Mouse (Mus musculus) midbrain, embryonic 16.5 days (tissue): ENCODE measurements around the gene Creb3. TPM values are rescaled to one million over a fixed set of nuclear protein-coding genes. Genes with fewer than 3 reads are reported as not detected.

ENCODE experiments used
- ATAC-seq: fragments of 200-750 bp; cut with Nextera tagmentation; 2 replicates; pipeline ENCODE4 v1.8.0; 2017; ENCODE audit warnings: moderate TSS enrichment
- H3K27ac ChIP-seq: fragments of 300-500 bp; sonication (generic); 2 replicates; pipeline ENCODE4 v1.5.1; 2014; ENCODE audit warnings: mild to moderate bottlenecking, low read length, mixed read lengths
- H3K27me3 ChIP-seq: fragments of 300-500 bp; sonication (generic); 2 replicates; pipeline ENCODE4 v1.6.1; 2014; ENCODE audit warnings: low read depth, low read length, mixed read lengths; ENCODE audit not compliant: control insufficient read depth, insufficient read depth
- H3K36me3 ChIP-seq: fragments of 300-500 bp; sonication (generic); 2 replicates; pipeline ENCODE4 v1.6.1; 2014; ENCODE audit warnings: mild to moderate bottlenecking, low read length, moderate library complexity, mixed read lengths; ENCODE audit not compliant: control insufficient read depth, insufficient read depth
- H3K4me1 ChIP-seq: fragments of 300-500 bp; sonication (generic); 2 replicates; pipeline ENCODE4 v1.6.1; 2014; ENCODE audit warnings: mild to moderate bottlenecking, low read length, mixed read lengths; ENCODE audit not compliant: control insufficient read depth, insufficient read depth
- H3K4me2 ChIP-seq: fragments of 300-500 bp; sonication (generic); 2 replicates; pipeline ENCODE4 v1.6.1; 2014; ENCODE audit warnings: mild to moderate bottlenecking, low read length, mixed read lengths
- H3K4me3 ChIP-seq: fragments of 300-500 bp; sonication (generic); 2 replicates; pipeline ENCODE4 v1.5.1; 2014; ENCODE audit warnings: low read depth, mild to moderate bottlenecking, low read length, moderate library complexity, mixed read lengths
- H3K9ac ChIP-seq: fragments of 300-500 bp; sonication (generic); 2 replicates; pipeline ENCODE4 v1.6.1; 2014; ENCODE audit warnings: low read depth, low read length, mixed read lengths
- H3K9me3 ChIP-seq: fragments of 300-500 bp; sonication (generic); replicated peaks from 2 replicates; pipeline ENCODE4 v1.6.1; 2014; ENCODE audit warnings: mild to moderate bottlenecking, low read length, mixed read lengths; ENCODE audit not compliant: control insufficient read depth, poor library complexity, severe bottlenecking
- WGBS: fragments of 180-500 bp; shearing (Covaris S2); extraction: QIAGEN DNeasy Blood & Tissue Kit; methylation state at CpG from one replicate; pipeline ENCODE4 v1.1.7; 2014; 5-methylcytosine and 5-hydroxymethylcytosine counted together
- polyA plus RNA-seq: library from polyadenylated mRNA; unstranded; fragments of >200 nt; fragmentation: Nextera tagmentation; extraction: Ambion mirVana; gene quantifications from 2 replicates; pipeline ENCODE4 v1.2.1, GENCODE M21; 2015

The Creb3 gene
- polyA plus RNA-seq, 1 experiment from 2014 or later: 83.4 TPM

DNA sequence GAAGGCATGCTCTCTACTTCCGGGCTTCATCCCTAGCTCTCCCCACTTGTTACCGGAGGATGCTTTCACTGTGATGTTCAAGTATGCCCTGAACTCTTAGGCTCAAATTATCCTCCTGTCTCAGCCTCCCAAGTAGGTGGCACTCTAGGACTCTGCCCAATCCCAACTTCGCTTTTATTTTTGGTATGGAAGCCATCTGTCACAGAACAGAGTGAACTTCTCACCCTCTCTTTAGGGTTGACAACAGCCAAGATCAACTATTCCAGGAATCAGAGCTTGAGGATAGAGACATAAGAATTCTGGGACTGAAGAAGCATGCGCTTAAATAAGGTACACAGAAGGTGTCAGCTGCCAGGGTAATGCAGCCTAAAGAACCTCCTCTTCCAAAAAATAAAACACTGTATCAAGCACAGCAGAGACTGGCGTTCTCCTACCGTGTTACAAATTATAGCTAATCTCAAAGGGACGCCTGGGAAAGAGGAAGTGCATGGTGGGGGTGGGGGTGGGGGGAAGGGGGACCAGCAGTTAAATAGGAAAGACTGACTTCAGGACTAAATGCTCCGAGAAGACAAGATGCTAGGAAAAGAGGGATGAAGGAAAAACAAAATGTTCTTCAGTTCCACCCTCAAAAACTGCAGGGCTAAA is 15.2 kb downstream of the Creb3 start:
- peak overlapping the region; percentile 97 for H3K9ac ChIP-seq
- no peaks in the 10 kb centered on the region for H3K9me3 ChIP-seq
- H3K4me2 ChIP-seq: peak overlapping the region; percentile 90
- 59% methylated on average over 8 of the region's 8 CpGs for WGBS
- peak overlapping the region; percentile 87 for H3K4me3 ChIP-seq
- peaks cover 43% of the 10 kb centered on the region for H3K4me1 ChIP-seq
- no peak overlapping the region for H3K27ac ChIP-seq
- H3K36me3 ChIP-seq: peaks cover 14% of the 10 kb centered on the region
- no peak for ATAC-seq
- no peaks in the 10 kb centered on the region for H3K27me3 ChIP-seq

DNA sequence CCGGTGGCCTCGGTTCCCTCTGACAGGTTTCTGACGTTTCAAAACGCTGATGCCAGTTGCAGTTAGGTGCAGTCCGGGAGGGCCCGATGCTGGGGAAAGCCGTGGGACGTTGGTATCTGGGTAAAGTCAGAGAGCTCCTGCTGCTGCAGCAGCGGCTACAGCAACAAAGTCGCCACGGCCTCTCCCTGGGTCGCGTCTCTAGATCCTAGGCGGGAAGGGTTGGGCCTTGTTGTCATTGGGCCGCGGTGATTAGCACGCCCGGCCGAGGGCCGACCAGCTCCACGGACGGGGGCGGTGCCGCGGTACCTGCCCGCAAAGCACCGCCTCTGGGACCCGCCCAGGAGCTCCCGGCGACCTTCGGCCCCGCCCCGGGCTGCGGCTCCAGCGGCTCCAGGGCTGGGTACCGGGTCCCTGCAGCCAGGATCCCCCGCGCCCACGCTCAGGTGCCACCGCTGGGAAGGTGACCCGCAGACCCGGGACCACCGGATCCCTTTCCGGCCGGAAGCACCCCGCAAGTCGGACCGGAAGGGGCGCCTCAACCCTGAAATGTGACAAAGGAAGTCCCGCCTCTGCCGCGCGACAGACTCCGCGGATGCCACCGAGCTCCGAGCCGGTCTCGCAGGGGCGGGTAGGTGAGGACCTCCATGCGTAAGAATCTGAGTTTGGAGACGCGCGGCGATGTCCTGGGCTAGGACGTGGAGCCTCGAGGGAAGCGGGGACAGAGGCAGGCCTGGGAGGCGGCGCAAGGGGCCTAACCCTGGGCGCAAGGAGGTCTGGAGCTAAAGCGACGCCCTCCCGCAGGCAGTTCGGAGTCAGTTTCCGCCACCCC is 16.5 kb downstream of the Creb3 start, which contains the start of the genes Rgp1 and Gba2:
Rgp1 (plus strand) TSS at position 340 of the 829 bp plus-strand sequence.
Gba2 (minus strand) TSS at position 498 of the 829 bp plus-strand sequence.
- Histone ChIP-seq H3K9ac (peak within 1 kb of the TSS; percentile 97), H3K9me3 (no peaks in the 10 kb centered on the region), H3K4me2 (peak within 1 kb of the TSS; percentile 92), H3K36me3 (peaks cover 16% of the 10 kb centered on the region), H3K4me3 (peak within 1 kb of the TSS; percentile 87), H3K4me1 (peaks cover 43% of the 10 kb centered on the region), H3K27me3 (no peaks in the 10 kb centered on the region), H3K27ac (peak within 1 kb of the TSS; percentile 84)
- under 1% methylated on average over 76 of the region's 76 CpGs for WGBS
- ATAC-seq: peak; percentile 88

DNA sequence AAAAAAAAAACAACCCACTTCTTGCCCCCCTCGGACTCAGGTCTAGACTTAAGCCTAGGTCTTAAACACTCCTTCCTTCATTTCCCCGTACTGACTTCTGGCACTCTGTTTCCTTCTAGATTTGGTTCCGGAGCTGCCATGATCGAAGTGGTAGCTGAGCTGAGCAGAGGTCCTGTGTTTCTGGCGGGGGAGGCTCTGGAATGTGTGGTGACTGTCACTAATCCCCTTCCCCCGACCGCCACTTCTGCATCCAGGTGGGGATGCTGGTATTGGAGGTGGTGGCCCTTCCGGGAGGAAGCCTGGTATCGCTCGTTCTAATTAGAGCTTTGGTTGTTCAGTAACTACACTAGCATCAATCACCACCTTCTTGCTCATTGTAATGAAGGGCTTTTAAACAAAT is 17.1 kb downstream of the Creb3 start:
- Histone ChIP-seq H3K9ac (peak overlapping the region; percentile 97), H3K4me3 (peak overlapping the region; percentile 87), H3K4me2 (peak overlapping the region; percentile 92), H3K9me3 (no peaks in the 10 kb centered on the region), H3K4me1 (peaks cover 42% of the 10 kb centered on the region), H3K27me3 (no peaks in the 10 kb centered on the region), H3K36me3 (peaks cover 23% of the 10 kb centered on the region), H3K27ac (peak overlapping the region; percentile 84)
- no peak for ATAC-seq
- 9% methylated on average over 10 of the region's 10 CpGs for WGBS

DNA sequence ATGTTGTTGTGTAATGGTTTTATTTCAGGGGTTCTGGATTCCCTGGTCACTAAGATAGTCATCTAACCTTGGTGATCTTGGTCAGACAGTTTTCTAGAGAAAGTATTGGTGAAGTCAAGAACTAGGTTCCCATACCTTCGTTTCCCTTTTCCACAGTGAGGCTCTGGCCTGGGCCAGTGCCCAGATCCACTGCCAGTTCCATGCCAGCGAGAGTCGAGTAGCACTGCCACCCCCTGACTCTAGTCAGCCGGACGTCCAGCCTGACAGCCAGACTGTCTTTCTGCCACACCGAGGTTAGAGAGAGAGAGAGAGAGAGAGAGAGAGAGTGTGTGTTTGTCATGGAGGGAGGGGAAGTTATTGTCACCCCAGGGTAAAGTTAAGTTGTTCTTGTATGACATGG is 17.6 kb downstream of the Creb3 start:
- WGBS: 86% methylated on average over 6 of the region's 6 CpGs
- Histone ChIP-seq H3K4me3 (peak overlapping the region; percentile 87), H3K27me3 (no peaks in the 10 kb centered on the region), H3K36me3 (peaks cover 24% of the 10 kb centered on the region), H3K4me1 (peaks cover 40% of the 10 kb centered on the region), H3K4me2 (peak overlapping the region; percentile 92), H3K9me3 (no peaks in the 10 kb centered on the region), H3K9ac (peak overlapping the region; percentile 97; the same call in 1 of the 2 replicates), H3K27ac (no peak overlapping the region)
- no peak for ATAC-seq

DNA sequence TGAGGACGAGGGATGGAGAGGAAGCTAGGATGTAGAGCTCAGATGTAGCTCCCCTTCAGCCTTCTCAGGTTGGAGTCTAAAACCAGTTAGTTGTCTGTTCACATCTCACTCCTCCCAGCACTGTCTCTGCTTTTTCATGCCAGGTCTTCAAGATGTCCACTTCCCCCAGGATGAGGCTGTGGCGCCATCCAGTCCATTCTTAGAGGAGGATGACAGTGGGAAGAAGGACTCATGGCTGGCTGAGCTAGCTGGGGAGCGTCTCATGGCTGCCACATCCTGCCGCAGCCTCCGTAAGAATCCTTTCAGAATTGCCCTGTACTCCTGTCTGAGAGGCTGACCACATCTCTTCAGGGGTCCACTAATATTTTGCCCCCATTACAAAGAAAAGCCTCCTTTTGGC is 18.6 kb downstream of the Creb3 start:
- ATAC-seq: no peak
- H3K9me3 ChIP-seq: no peaks in the 10 kb centered on the region
- peaks cover 30% of the 10 kb centered on the region for H3K4me1 ChIP-seq
- H3K27me3 ChIP-seq: no peaks in the 10 kb centered on the region
- H3K4me2 ChIP-seq: no peak overlapping the region
- H3K27ac ChIP-seq: no peak overlapping the region
- H3K9ac ChIP-seq: no peak overlapping the region; the same call in 1 of the 2 replicates
- H3K36me3 ChIP-seq: peaks cover 24% of the 10 kb centered on the region
- no peak overlapping the region for H3K4me3 ChIP-seq
- WGBS: 92% methylated on average over 5 of the region's 5 CpGs

DNA sequence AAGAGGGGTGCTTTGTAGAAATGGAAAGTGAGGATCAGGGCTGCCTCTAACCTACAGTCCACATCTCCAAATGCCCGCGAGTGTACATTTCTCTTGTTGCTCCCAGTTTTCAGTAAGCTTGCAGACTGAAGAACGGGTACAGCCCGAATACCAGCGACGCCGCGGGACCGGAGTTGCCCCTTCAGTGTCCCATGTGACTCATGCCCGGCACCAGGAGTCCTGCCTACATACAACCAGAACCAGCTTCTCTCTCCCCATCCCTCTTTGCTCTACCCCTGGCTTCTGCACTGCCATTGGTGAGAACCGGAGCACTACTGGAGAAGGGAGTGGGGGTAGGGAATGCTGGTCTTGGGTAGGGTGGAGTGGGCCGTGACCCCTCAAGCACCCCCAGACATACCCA is 19.2 kb downstream of the Creb3 start:
- no peak for ATAC-seq
- Histone ChIP-seq H3K4me3 (no peak overlapping the region), H3K4me2 (no peak overlapping the region), H3K9me3 (no peaks in the 10 kb centered on the region), H3K36me3 (peaks cover 24% of the 10 kb centered on the region), H3K27ac (no peak overlapping the region), H3K9ac (no peak overlapping the region), H3K4me1 (peaks cover 23% of the 10 kb centered on the region), H3K27me3 (no peaks in the 10 kb centered on the region)
- WGBS: 96% methylated on average over 12 of the region's 12 CpGs

DNA sequence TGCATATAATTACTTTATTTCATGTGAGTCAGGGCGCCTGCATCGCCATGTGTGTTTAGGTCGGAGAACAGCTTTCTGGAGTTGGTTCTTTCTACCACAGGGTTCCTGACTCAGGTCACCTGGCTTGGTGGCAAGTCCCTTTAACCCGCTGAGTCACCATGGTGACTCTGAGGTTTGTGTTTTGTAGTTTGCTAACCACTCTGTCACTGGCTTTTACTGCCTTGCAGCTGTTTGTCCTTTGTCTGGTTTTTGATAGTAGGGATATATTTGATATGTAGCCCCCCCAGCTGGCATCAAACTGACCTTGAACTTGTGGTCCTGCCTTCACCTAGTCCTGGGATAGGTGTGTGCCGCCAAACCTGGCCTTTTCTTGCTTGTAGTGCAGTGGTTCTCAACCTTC is 20.1 kb downstream of the Creb3 start:
- no peak overlapping the region for H3K9ac ChIP-seq
- peaks cover 24% of the 10 kb centered on the region for H3K36me3 ChIP-seq
- ATAC-seq: no peak
- no peak overlapping the region for H3K4me2 ChIP-seq
- no peak overlapping the region for H3K4me3 ChIP-seq
- WGBS: 91% methylated on average over 5 of the region's 5 CpGs
- no peaks in the 10 kb centered on the region for H3K27me3 ChIP-seq
- no peaks in the 10 kb centered on the region for H3K9me3 ChIP-seq
- H3K27ac ChIP-seq: no peak overlapping the region
- H3K4me1 ChIP-seq: peaks cover 15% of the 10 kb centered on the region

DNA sequence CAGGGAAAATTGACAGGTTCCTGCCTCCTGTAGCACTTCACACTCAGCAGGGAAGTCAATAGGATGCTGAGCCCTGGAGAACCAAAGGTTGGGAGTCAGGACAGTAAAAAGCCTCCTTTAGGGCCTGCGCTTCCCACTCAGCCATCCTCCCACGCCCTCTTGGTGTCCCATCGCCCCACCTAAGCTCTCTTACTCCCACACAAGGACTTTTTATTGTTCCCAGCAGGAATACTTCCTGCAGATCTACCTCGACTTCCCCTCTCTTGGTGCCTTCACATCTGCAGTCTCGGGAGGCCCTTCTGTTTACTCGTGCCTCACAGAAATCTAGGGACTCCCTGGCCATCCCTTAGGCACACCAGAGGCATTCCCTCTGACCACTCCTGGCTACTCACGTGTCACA is 21.3 kb downstream of the Creb3 start:
- Histone ChIP-seq H3K36me3 (peaks cover 24% of the 10 kb centered on the region), H3K9me3 (no peaks in the 10 kb centered on the region), H3K4me2 (no peak overlapping the region), H3K4me1 (peaks cover 9% of the 10 kb centered on the region), H3K9ac (no peak overlapping the region), H3K27me3 (no peaks in the 10 kb centered on the region), H3K4me3 (no peak overlapping the region), H3K27ac (no peak overlapping the region)
- no peak for ATAC-seq
- 82% methylated on average over 7 of the region's 7 CpGs for WGBS
